10 mouse cellular contexts compared by ENCODE assay signal in genomic region chr11:85719766-85720165, GRCm38 (mm10).
DNase-seq lines count a peak whose midpoint lies in the region; ATAC-seq and TF ChIP-seq lines count a peak whose summit lies in the region.
"Had no signal": no experiment of that assay in that cellular context is flagged by ENCODE, and none has a peak within 500 bp of the region (broad histone marks: within the 10 kb centered on the region; RNA-seq: fewer than 3 reads in every experiment).

No protein-coding gene starts in this region.

- TF ChIP-seq CTCF in liver, embryonic 14.5 days (IDR thresholded peaks at IDR 0.05; ENCODE audit: low read depth): no peak

- H3K9ac ChIP-seq in heart, embryonic 12.5 days: no peak overlapping the region
- H3K9ac ChIP-seq in liver, embryonic 14.5 days (replicated peaks): no peak overlapping the region

- no peak for TF ChIP-seq EP300 in liver, embryonic 14.5 days (IDR thresholded peaks at IDR 0.05; ENCODE audit: low read depth)

- DNase-seq in heart, adult 8-10 months (ENCODE audit: low spot score): peak; percentile 56
- peak; percentile 15 for DNase-seq in MN1 (ENCODE audit: low spot score)
- DNase-seq in heart, adult 9 months (ENCODE audit: low spot score in 2 of 2): peak; percentile 25 to 34
- DNase-seq in liver, embryonic 14.5 days (ENCODE audit: low read depth in 3 of 3, low spot score in 3 of 3): no peak
- no peak for DNase-seq in thymus, adult 18-20 months
- no peak for DNase-seq in spleen, postnatal 4 days (ENCODE audit: low spot score in 2 of 2)
- DNase-seq: cerebellum, adult 11-12 months; right cerebral cortex, postnatal 4 days had no signal

- no peak overlapping the region; the same call in 1 of the 2 replicates for H3K27ac ChIP-seq in heart, embryonic 12.5 days (ENCODE audit: poor library complexity, severe bottlenecking)
- no peak overlapping the region for H3K27ac ChIP-seq in liver, embryonic 14.5 days

- WGBS in heart, embryonic 12.5 days: 9% methylated on average over 7 of the region's 7 CpGs
- WGBS in liver, embryonic 14.5 days (ENCODE audit: insufficient replicate concordance): 10% methylated on average over 7 of the region's 7 CpGs

- no peaks in the 10 kb centered on the region for H3K9me3 ChIP-seq in heart, embryonic 12.5 days (replicated peaks)
- no peaks in the 10 kb centered on the region for H3K9me3 ChIP-seq in liver, embryonic 14.5 days (ENCODE audit: control insufficient read depth, low read length)

- H3K4me3 ChIP-seq in heart, embryonic 12.5 days: no peak overlapping the region
- H3K4me3 ChIP-seq in liver, embryonic 14.5 days (ENCODE audit: insufficient read depth in 1 of 2, low read depth in 2 of 2, low read length in 2 of 2): no peak overlapping the region

- peaks cover 30% of the 10 kb centered on the region for H3K4me1 ChIP-seq in heart, embryonic 12.5 days (replicated peaks)
- H3K4me1 ChIP-seq in liver, embryonic 14.5 days (replicated peaks; ENCODE audit: control insufficient read depth in 2 of 2, insufficient read depth in 2 of 2, low read length in 1 of 2): peaks cover 0 to 18% of the 10 kb centered on the region in 2 experiments; a peak in 2 of 4 replicates

- ATAC-seq in heart, embryonic 12.5 days (ENCODE audit: insufficient number of reproducible peaks, low FRiP score): no peak
- ATAC-seq in liver, embryonic 14.5 days (ENCODE audit: insufficient read depth): peak; percentile 63; the same call in 1 of the 2 replicates
- no peak for ATAC-seq in CD4-positive, CD25-positive, alpha-beta regulatory T cell, adult 4 months

- H3K4me2 ChIP-seq in heart, embryonic 12.5 days: no peak overlapping the region
- H3K4me2 ChIP-seq in liver, embryonic 14.5 days (ENCODE audit: low read depth): peak overlapping the region; percentile 27

- peaks cover 8% of the 10 kb centered on the region; the same call in 1 of the 2 replicates for H3K27me3 ChIP-seq in heart, embryonic 12.5 days (replicated peaks)
- no peaks in the 10 kb centered on the region for H3K27me3 ChIP-seq in liver, embryonic 14.5 days (ENCODE audit: control insufficient read depth, insufficient read depth, low read length)

- no peaks in the 10 kb centered on the region for H3K36me3 ChIP-seq in heart, embryonic 12.5 days
- no peaks in the 10 kb centered on the region for H3K36me3 ChIP-seq in liver, embryonic 14.5 days (replicated peaks; ENCODE audit: control insufficient read depth, insufficient read depth, low read depth)

Comparison
In these comparisons a context has a peak if more than half of its experiments do, and no peak if none do; other contexts are left out.
1. DNase-seq: peak in heart, adult 8-10 months (single experiment), MN1 (single experiment) and heart, adult 9 months (2 of 2); none in liver, embryonic 14.5 days (0 of 3), thymus, adult 18-20 months (0 of 2) and spleen, postnatal 4 days (0 of 2).